Mouse (Mus musculus) hindbrain, embryonic 15.5 days (tissue): ENCODE results near the gene Gpr18. TPM values are rescaled to one million over a fixed set of nuclear protein-coding genes. Genes with fewer than 3 reads are reported as not detected.

Experiments used
- ATAC-seq: fragments of 200-750 bp; cut with Nextera tagmentation; 2 replicates; pipeline ENCODE4 v1.8.0; 2017; ENCODE audit warnings: low read depth, moderate number of reproducible peaks, moderate TSS enrichment; ENCODE audit not compliant: low FRiP score
- H3K27ac ChIP-seq: fragments of 300-500 bp; sonication (generic); replicated peaks from 2 replicates; pipeline ENCODE4 v1.5.1; 2015; ENCODE audit warnings: mild to moderate bottlenecking, inconsistent platforms
- H3K27me3 ChIP-seq: fragments of 300-500 bp; sonication (generic); 2 replicates; pipeline ENCODE4 v1.6.1; 2015; ENCODE audit warnings: control low read depth, inconsistent platforms
- H3K36me3 ChIP-seq: fragments of 300-500 bp; sonication (generic); 2 replicates; pipeline ENCODE4 v1.6.1; 2015; ENCODE audit warnings: control low read depth, inconsistent platforms
- H3K4me1 ChIP-seq: fragments of 300-500 bp; sonication (generic); replicated peaks from 2 replicates; pipeline ENCODE4 v1.6.1; 2015; ENCODE audit warnings: control low read depth, inconsistent platforms
- H3K4me2 ChIP-seq: fragments of 300-500 bp; sonication (generic); 2 replicates; pipeline ENCODE4 v1.6.1; 2015; ENCODE audit warnings: moderate library complexity, mild to moderate bottlenecking, inconsistent platforms
- H3K4me3 ChIP-seq: fragments of 300-500 bp; sonication (generic); 2 replicates; pipeline ENCODE4 v1.5.1; 2015; ENCODE audit warnings: mild to moderate bottlenecking, inconsistent platforms
- H3K9ac ChIP-seq: fragments of 300-500 bp; sonication (generic); 2 replicates; pipeline ENCODE4 v1.6.1; 2015; ENCODE audit warnings: inconsistent platforms
- H3K9me3 ChIP-seq: fragments of 300-500 bp; sonication (generic); 2 replicates; pipeline ENCODE4 v1.6.1; 2016; ENCODE audit warnings: control low read depth, inconsistent platforms
- WGBS: fragments of 180-500 bp; shearing (Covaris S2); methylation state at CpG from one replicate; pipeline ENCODE4 v1.1.7; 2015; 5-methylcytosine and 5-hydroxymethylcytosine counted together
- polyA plus RNA-seq: library from polyadenylated mRNA; unstranded; fragments of >200 nt; fragmentation: Nextera tagmentation; extraction: Ambion mirVana; gene quantifications from 2 replicates; pipeline ENCODE4 v1.2.1, GENCODE M21; 2015

Gpr18 gene
- polyA plus RNA-seq, 1 experiment from 2014 or later: 0.19 TPM

DNA sequence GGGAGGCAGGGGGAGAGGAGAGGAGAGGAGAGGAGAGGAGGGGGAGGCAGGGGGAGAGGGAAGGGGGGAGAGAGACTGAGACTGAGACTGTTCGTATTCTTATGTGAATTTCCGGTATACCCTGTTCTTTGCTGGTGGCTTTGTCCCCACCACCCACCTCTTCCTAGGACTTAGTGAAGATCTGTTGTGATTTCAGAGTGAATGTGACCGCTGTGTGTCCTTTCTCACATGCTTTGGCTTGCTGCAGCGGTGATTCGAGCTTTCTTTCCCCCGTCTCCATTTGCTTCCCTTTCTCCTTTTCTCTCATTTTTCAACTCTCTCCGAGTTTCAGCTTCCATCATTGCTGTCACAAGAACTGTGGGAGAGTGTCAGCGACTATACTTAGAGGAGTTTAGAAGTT is 31.1 kb upstream of the Gpr18 start:
- no peak for ATAC-seq
- Histone ChIP-seq H3K9ac (no peak overlapping the region), H3K4me1 (no peaks in the 10 kb centered on the region), H3K4me3 (no peak overlapping the region), H3K4me2 (no peak overlapping the region), H3K27me3 (no peaks in the 10 kb centered on the region), H3K27ac (no peak overlapping the region), H3K36me3 (no peaks in the 10 kb centered on the region), H3K9me3 (peaks cover 6% of the 10 kb centered on the region; the same call in 1 of the 2 replicates)
- WGBS: 81% methylated on average over 8 of the region's 8 CpGs

DNA sequence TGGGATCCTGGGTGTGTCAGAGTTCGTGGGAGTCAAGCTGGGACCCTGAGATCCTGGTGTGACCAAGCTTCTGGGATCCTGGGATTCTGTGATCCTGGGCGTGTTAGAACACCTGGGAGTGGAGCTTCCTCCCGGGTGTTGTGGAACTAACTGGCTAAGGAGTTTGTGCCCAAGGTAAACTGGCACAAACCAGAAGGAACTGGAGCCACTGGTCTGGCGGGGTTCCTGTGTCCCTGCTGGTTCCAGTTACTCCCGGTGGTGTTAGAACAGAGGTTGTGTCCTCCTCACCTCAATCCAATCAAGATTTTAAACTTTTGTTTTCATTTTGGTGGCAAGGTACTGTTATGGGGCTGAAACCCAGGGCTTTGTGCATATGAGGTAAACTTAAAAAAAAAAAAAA is 30.6 kb upstream of the Gpr18 start:
- no peaks in the 10 kb centered on the region for H3K36me3 ChIP-seq
- ATAC-seq: no peak
- no peaks in the 10 kb centered on the region for H3K27me3 ChIP-seq
- 88% methylated on average over 5 of the region's 5 CpGs for WGBS
- H3K4me3 ChIP-seq: no peak overlapping the region
- H3K9me3 ChIP-seq: peaks cover 6% of the 10 kb centered on the region; the same call in 1 of the 2 replicates
- no peak overlapping the region for H3K27ac ChIP-seq
- no peak overlapping the region for H3K9ac ChIP-seq
- H3K4me2 ChIP-seq: no peak overlapping the region
- no peaks in the 10 kb centered on the region for H3K4me1 ChIP-seq

DNA sequence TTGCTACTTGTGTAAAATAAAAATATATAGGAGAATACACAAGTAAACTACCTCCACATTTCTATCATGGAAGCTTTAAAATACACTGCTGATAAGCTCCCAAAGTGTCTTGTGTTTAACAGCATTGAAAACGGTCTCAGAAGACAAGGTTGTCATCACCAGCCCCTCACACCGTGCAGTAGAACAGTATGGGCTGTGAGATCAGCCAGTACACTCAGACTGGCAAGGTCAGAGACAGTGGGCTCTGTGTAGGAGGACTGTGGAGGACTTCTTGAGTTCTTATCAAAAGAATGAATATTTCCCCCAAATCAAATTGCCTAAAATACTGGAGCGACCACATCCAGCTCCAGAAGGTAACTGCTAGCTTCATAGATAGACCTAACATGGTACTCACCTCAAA is 24.0 kb upstream of the Gpr18 start:
- peaks cover under 1% of the 10 kb centered on the region; the same call in 1 of the 2 replicates for H3K36me3 ChIP-seq
- WGBS: 96% methylated on average over 3 of the region's 3 CpGs

DNA sequence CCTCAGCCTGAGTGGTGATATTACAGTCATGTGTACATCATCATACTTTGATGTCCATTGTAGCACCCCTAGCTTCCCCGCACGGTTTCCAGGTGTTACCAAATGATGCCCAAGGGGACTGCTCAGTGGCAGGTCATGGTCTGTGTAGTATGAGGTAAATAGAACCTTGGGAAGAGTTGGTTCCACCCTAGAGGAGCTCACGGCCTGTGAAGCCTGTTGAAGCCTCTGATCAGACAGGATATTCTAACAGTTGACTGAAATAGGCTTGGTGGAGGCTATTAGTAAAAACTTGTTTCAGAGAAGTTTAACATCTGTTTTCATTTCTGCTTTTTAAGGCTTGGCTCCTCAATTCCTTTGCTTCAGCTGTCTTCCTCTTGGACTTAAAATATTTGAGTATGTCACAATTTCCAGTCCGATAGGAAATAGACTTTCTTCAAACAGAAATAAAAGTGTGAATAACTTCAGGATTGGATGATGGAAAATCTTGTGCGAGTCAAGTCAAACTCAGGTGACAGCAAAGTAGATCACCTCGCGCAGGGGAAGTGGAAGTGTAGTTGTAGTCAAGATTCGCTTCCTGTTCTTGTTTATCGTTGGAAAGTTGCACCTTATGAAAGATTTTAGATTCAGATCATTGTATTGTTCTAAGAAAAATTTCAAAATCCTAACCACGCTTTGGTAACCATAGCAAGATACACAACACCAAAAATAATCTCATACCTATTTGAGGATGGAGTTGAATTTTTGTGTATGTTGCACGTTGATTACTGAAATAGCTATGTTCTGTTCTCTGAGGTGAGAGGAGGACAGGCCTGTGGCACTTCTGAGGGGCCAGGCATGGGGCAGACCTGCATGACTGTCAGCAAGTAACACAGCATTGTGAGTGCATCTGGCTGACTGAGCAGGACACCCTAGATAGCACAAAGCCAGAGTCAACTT is 22.9 kb upstream of the Gpr18 start:
- 95% methylated on average over 11 of the region's 11 CpGs for WGBS
- Histone ChIP-seq H3K4me3 (no peak overlapping the region), H3K4me2 (no peak overlapping the region), H3K36me3 (peaks cover 8% of the 10 kb centered on the region; the same call in 1 of the 2 replicates), H3K27ac (no peak overlapping the region), H3K9ac (no peak overlapping the region), H3K9me3 (peaks cover 6% of the 10 kb centered on the region; the same call in 1 of the 2 replicates), H3K27me3 (no peaks in the 10 kb centered on the region), H3K4me1 (no peaks in the 10 kb centered on the region)
- ATAC-seq: no peak

More for the DNA sequence above, 24.0 kb upstream of the Gpr18 start:
- H3K27ac ChIP-seq: no peak overlapping the region
- no peaks in the 10 kb centered on the region for H3K4me1 ChIP-seq
- no peak for ATAC-seq
- no peak overlapping the region for H3K9ac ChIP-seq
- H3K9me3 ChIP-seq: peaks cover 6% of the 10 kb centered on the region; the same call in 1 of the 2 replicates
- no peak overlapping the region for H3K4me3 ChIP-seq
- no peaks in the 10 kb centered on the region for H3K27me3 ChIP-seq
- H3K4me2 ChIP-seq: no peak overlapping the region

DNA sequence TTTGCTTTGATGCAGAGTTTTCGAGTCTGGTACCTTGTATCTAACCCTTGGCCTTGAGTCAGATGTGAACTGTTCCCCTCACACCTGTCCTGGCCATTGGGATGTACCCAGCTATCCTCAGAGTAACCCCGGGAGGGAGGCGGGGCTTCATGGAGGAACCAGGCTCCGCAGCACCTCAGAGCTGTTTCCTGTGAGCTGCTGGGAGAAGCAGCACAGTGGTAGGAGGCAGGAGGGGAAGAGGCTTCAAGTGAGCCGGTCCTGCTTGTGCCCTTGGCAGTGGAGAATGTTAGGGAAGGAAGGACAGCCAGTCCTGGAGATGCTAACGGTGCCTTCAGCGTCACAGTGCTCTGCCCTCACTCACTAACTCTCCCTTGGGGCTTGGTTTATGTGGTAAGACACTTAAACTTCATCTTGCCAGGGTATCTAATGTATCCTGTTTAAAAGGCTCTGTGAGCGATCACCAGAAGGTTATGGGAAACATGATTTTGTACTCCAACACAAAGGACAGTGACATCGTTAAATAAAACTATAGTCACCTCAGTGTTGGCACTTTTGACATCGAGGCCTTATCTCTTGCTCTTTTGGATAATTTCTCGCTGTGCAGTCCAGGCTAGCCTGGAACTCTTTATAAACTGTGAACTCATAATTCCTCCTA is 22.1 kb upstream of the Gpr18 start:
- 87% methylated on average over 11 of the region's 11 CpGs for WGBS
- ATAC-seq: no peak

DNA sequence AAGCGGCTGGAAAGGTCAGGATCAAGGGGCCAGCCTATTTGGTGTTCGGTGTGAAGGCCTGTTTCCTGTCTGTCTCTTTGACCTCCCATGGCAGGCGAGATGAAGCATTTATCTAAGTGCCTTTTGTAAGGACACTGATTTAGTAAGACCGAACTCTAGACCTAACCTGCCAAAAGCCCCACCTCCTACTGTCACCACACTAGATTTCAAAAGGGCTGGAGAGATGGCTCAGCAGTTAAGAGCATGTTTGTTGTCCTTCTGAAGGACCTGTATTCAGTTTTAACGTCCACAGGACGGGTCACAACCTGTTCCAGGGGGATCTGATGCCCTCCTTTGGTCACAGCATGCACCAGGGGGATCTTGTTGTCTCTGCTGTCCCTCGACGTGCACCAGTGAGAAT is 21.3 kb upstream of the Gpr18 start:
- 82% methylated on average over 8 of the region's 8 CpGs for WGBS
- no peaks in the 10 kb centered on the region for H3K27me3 ChIP-seq
- no peak for ATAC-seq

More for the DNA sequence above, 22.1 kb upstream of the Gpr18 start:
- Histone ChIP-seq H3K4me3 (no peak overlapping the region), H3K9me3 (0 out of 2 replicates have a peak, but pooled peaks cover under 1% of the 10 kb centered on the region), H3K36me3 (peaks cover 8% of the 10 kb centered on the region; the same call in 1 of the 2 replicates), H3K4me1 (no peaks in the 10 kb centered on the region), H3K9ac (no peak overlapping the region), H3K4me2 (no peak overlapping the region), H3K27me3 (no peaks in the 10 kb centered on the region), H3K27ac (no peak overlapping the region)

DNA sequence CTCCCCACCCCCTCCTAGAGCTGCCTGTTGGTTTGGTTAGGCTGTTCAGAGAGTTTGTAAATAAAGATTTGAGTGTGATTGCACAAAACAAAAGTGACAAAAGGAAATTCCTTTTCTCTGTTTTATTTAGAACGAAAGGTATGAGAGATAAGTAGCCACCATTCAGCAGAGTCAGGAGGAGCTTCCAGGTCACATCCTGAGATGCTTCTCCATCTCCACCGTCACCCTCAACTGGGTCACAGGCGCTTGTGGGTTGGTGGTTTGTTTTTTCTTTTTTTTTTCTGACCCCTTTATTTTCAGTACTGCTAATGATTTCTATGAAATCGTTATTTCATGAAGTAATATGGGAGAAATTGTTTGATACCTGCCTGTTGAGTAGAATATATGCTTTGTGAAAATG is 20.8 kb upstream of the Gpr18 start:
- 95% methylated on average over 4 of the region's 4 CpGs for WGBS
- Histone ChIP-seq H3K9ac (no peak overlapping the region), H3K9me3 (no peaks in the 10 kb centered on the region), H3K4me1 (no peaks in the 10 kb centered on the region), H3K27ac (no peak overlapping the region), H3K4me3 (no peak overlapping the region), H3K36me3 (peaks cover 8% of the 10 kb centered on the region; the same call in 1 of the 2 replicates), H3K4me2 (no peak overlapping the region), H3K27me3 (no peaks in the 10 kb centered on the region)
- ATAC-seq: no peak

More for the DNA sequence above, 21.3 kb upstream of the Gpr18 start:
- H3K4me1 ChIP-seq: no peaks in the 10 kb centered on the region
- H3K9me3 ChIP-seq: no peaks in the 10 kb centered on the region
- H3K4me2 ChIP-seq: no peak overlapping the region
- H3K36me3 ChIP-seq: peaks cover 8% of the 10 kb centered on the region; the same call in 1 of the 2 replicates
- no peak overlapping the region for H3K27ac ChIP-seq
- no peak overlapping the region for H3K4me3 ChIP-seq
- H3K9ac ChIP-seq: no peak overlapping the region

DNA sequence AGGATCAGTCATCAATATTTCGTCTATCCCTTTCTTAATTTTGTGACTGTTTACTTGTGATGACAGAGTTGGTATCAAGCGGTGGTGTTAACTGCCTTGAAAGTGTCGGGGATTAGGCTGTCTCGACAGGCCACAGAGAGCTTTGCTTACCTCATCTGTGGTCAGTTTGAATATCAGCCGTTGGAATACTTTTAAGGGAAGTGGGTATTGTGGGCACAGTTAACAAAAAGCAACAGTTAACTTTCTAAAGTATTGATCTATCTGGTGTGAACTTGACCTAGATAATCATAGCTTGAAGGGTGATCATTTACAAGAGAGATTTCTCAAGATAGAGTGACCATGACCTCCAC is 19.0 kb upstream of the Gpr18 start:
- ATAC-seq: no peak
- 96% methylated on average over 5 of the region's 5 CpGs for WGBS
- no peaks in the 10 kb centered on the region for H3K27me3 ChIP-seq
- peaks cover 8% of the 10 kb centered on the region; the same call in 1 of the 2 replicates for H3K36me3 ChIP-seq
- H3K27ac ChIP-seq: no peak overlapping the region
- no peak overlapping the region for H3K4me2 ChIP-seq
- no peak overlapping the region for H3K9ac ChIP-seq
- no peak overlapping the region for H3K4me3 ChIP-seq
- H3K4me1 ChIP-seq: no peaks in the 10 kb centered on the region
- no peaks in the 10 kb centered on the region for H3K9me3 ChIP-seq

DNA sequence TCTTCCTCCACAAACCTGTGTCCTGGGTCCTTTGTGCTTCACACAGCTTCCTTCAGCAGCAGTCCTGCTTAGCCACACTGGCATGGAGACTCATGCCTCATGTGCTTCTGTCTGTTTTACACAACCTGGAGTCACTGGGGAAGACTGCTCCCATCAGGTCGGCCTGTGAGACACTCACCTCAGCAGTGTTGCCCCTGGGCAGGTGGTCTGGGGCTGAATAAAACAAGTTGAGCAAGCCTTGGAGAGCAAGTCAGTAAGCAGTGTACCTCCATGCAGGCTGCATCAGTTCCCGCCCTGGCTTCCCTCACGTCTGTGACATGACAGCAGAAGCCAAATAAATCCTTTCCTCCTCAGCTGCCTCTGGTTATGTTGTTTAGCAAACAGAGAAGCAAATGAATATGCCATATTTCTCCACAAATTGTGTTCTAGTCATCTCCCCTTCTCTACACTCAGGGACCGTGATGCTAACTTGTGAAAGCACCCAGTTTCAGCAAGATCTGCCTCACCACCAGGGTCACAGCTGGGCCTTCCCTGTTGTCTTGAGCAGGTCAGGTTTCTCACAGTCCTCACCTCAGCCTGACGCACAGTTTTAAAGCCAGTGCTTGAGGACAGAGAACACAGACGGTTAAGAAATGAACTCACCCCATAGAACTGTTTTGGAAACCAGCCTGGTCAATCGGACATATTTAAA is 18.5 kb upstream of the Gpr18 start:
- H3K4me1 ChIP-seq: no peaks in the 10 kb centered on the region
- H3K9me3 ChIP-seq: no peaks in the 10 kb centered on the region
- H3K27me3 ChIP-seq: no peaks in the 10 kb centered on the region
- no peak for ATAC-seq
- H3K27ac ChIP-seq: no peak overlapping the region
- H3K4me3 ChIP-seq: no peak overlapping the region
- WGBS: 95% methylated on average over 7 of the region's 7 CpGs
- H3K36me3 ChIP-seq: peaks cover 8% of the 10 kb centered on the region; the same call in 1 of the 2 replicates
- H3K9ac ChIP-seq: no peak overlapping the region
- H3K4me2 ChIP-seq: no peak overlapping the region

DNA sequence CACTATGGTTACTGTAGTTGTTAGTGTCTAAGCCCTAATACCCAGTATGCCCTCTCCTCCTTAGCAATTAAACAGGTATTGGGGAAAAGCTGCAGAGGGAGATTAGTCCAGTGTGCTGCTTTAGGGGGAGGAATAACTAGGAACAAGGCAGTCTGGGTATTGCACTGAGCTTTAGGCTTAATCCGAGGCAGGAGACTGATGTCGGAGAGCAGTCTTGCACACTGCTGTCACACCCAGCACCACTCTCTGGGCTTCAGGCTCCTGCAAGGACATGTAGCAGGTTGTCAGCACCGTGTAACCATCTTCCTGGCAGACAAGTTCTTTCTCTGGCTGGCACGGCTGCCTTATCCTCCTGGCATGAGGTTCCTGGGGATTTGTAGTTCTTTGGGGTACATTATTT is 16.6 kb upstream of the Gpr18 start:
- WGBS: 89% methylated on average over 4 of the region's 4 CpGs
- no peak overlapping the region for H3K4me3 ChIP-seq
- H3K9ac ChIP-seq: no peak overlapping the region
- no peak for ATAC-seq
- H3K27me3 ChIP-seq: no peaks in the 10 kb centered on the region
- H3K36me3 ChIP-seq: peaks cover 8% of the 10 kb centered on the region; the same call in 1 of the 2 replicates
- no peak overlapping the region for H3K27ac ChIP-seq
- no peaks in the 10 kb centered on the region for H3K4me1 ChIP-seq
- H3K4me2 ChIP-seq: no peak overlapping the region
- no peaks in the 10 kb centered on the region for H3K9me3 ChIP-seq

DNA sequence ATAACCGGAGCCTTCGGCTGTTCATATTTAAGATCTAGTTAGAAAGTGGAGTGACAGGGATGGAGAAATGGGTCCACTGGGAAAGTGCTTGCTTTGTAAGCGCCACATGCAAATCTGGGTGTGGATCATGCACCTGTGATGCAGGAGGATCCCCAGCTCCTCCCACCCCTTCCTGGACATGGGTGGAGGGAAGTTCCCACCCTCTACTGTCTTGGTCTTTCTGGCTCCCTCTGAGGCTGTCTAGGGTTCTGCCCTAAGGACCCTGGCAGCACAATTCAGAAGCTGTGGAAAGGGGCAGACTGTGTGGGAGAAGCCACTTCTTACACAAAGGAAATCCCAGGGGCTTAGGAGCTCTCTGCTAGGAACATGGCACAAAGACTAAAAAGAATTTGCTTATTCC is 16.0 kb upstream of the Gpr18 start:
- H3K9ac ChIP-seq: no peak overlapping the region
- 89% methylated on average over 3 of the region's 3 CpGs for WGBS
- H3K4me1 ChIP-seq: no peaks in the 10 kb centered on the region
- H3K27ac ChIP-seq: no peak overlapping the region
- H3K4me3 ChIP-seq: no peak overlapping the region
- ATAC-seq: no peak
- H3K4me2 ChIP-seq: no peak overlapping the region
- no peaks in the 10 kb centered on the region for H3K9me3 ChIP-seq
- H3K36me3 ChIP-seq: peaks cover 8% of the 10 kb centered on the region; the same call in 1 of the 2 replicates
- no peaks in the 10 kb centered on the region for H3K27me3 ChIP-seq
